Mouse (Mus musculus) adrenal gland, adult 8-10 months (tissue): ENCODE results near the gene Nmu. TPM values are rescaled to one million over a fixed set of nuclear protein-coding genes. Genes with fewer than 3 reads are reported as not detected.

Source experiments
- DNase-seq: peaks from one replicate; pipeline ENCODE4 v3.0.0; 2022
- total RNA-seq, 4 experiments: library from RNA; stranded (reverse); gene quantifications; 2 replicates each; pipeline ENCODE4 v1.2.4; 2022

The Nmu gene
- total RNA-seq, result not detected

GRCm38 (mm10) chr5:76363453-76364104 is at the start of gene Nmu:
Gene Nmu (minus strand): TSS chr5:76363788.
- no peak for DNase-seq

- DNase-seq, result no peak
Observed at GRCm38 (mm10) chr5:76411697-76412096, 48.1 kb upstream of the Nmu start.

GRCm38 (mm10) chr5:76394382-76394781 is 30.8 kb upstream of the Nmu start:
- no peak for DNase-seq

GRCm38 (mm10) chr5:76389041-76389795 is 25.6 kb upstream of the Nmu start:
- no peak for DNase-seq

GRCm38 (mm10) chr5:76388474-76388873 is 24.9 kb upstream of the Nmu start:
- no peak for DNase-seq

GRCm38 (mm10) chr5:76383673-76384072 is 20.1 kb upstream of the Nmu start:
- DNase-seq, result no peak

GRCm38 (mm10) chr5:76381836-76382235 is 18.2 kb upstream of the Nmu start:
- no peak for DNase-seq

- no peak for DNase-seq
Observed at GRCm38 (mm10) chr5:76379216-76379615, 15.6 kb upstream of the Nmu start.

- DNase-seq, result peak; percentile 39
Observed at GRCm38 (mm10) chr5:76369215-76369840, 5.7 kb upstream of the Nmu start.

GRCm38 (mm10) chr5:76365406-76365805 is 1.8 kb upstream of the Nmu start:
- no peak for DNase-seq

- DNase-seq, result no peak
Observed at GRCm38 (mm10) chr5:76360786-76361185, 2.8 kb downstream of the Nmu start.

- no peak for DNase-seq
Observed at GRCm38 (mm10) chr5:76360057-76360456, 3.5 kb downstream of the Nmu start.

- DNase-seq, result no peak
Observed at GRCm38 (mm10) chr5:76351953-76352611, 11.5 kb downstream of the Nmu start.

GRCm38 (mm10) chr5:76351537-76351936 is 12.1 kb downstream of the Nmu start:
- DNase-seq, result no peak

- DNase-seq, result no peak
Observed at GRCm38 (mm10) chr5:76346137-76346536, 17.5 kb downstream of the Nmu start.

- DNase-seq, result no peak
Observed at GRCm38 (mm10) chr5:76340931-76341330, 22.7 kb downstream of the Nmu start.

- DNase-seq, result no peak
Observed at GRCm38 (mm10) chr5:76337100-76337499, 26.5 kb downstream of the Nmu start.

GRCm38 (mm10) chr5:76333833-76334232 is 29.8 kb downstream of the Nmu start:
- DNase-seq, result no peak

GRCm38 (mm10) chr5:76330953-76331352 is 32.6 kb downstream of the Nmu start, which contains the start of gene Pdcl2:
Gene Pdcl2 (minus strand): TSS chr5:76331156.
- no peak for DNase-seq

- DNase-seq, result no peak
Observed at GRCm38 (mm10) chr5:76327296-76327695, 36.3 kb downstream of the Nmu start.

GRCm38 (mm10) chr5:76325113-76325512 is 38.5 kb downstream of the Nmu start:
- DNase-seq, result no peak

GRCm38 (mm10) chr5:76321249-76322196 is 42.1 kb downstream of the Nmu start:
- DNase-seq, result no peak
